Mouse (Mus musculus) erythroblast, embryonic 14.5 days (primary cell): ENCODE results near the gene Tssk6.

Experiments
- GATA1 ChIP-seq: IDR thresholded peaks from 2 replicates; pipeline ENCODE4 v1.6.1; 2012; ENCODE audit warnings: low read length, inconsistent platforms, mixed read lengths
- TAL1 ChIP-seq: IDR thresholded peaks from 3 replicates; pipeline ENCODE4 v1.6.1; 2012; ENCODE audit warnings: low read length, inconsistent platforms, mixed read lengths

DNA sequence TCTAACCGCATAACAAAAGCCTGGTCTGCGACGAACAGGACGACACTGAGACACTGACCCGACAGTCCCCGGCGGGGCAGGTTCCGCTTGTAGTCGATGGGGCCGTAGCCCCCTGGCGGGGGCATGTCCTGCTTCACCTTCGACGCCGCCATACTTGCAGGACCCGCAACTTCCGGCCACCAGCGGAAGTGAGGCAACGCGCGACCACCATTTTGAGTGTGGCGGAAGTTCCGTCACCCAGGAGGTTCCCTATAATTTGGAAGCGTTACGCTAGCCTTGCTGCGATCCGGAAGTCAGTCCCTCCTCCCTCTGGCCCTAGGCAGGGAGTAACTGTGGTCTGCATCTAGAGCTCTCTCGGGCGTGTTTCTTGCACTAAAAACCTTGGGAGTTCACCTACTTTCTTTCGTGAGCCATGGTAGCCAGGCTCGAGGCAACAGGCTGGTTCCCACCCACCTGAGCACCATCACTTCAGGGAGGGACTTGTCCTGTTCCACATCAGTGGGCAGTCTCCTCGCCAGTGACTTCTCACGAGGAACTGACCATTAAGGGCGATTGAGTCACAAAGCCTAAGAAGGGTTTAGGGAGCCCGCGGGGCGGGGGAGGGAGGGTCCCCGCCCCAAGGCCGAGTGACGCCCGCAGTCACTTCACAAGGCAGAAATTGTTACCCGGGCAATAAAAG is 361 bp upstream of the Tssk6 start:
- TF ChIP-seq GATA1 (no peak), TAL1 (no peak)
